Mouse (Mus musculus) embryo, embryonic 10 days (tissue): ENCODE measurements around the gene Piwil1.

ENCODE experiments used
- DNase-seq: peaks from one replicate; pipeline ENCODE4 v3.0.0-alpha.2; 2015; ENCODE audit warnings: low spot score

Piwil1 gene

DNA sequence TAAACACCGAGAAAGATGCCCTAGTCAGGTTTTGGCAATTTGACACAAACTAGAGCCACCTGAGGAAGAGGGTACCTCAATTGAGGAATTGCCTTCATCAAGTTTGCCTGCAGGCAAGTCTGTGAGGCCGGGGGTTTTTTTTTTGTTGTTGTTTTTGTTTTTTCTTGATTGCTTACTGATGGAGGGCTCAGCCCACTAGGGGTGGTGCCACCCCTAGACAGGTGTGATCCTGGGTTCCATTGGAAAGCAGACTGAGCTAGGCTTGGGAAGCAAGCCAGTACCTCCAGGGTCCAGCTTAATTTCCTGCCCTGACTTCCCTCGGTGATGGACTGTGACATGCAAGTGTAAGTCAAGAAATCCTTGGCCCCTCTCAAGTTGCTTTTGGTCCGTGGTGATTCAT, at the start of gene Piwil1:
TSS of gene Piwil1 (plus strand) at position 301 of the 400 bp plus-strand sequence.
- DNase-seq = no peak

DNA sequence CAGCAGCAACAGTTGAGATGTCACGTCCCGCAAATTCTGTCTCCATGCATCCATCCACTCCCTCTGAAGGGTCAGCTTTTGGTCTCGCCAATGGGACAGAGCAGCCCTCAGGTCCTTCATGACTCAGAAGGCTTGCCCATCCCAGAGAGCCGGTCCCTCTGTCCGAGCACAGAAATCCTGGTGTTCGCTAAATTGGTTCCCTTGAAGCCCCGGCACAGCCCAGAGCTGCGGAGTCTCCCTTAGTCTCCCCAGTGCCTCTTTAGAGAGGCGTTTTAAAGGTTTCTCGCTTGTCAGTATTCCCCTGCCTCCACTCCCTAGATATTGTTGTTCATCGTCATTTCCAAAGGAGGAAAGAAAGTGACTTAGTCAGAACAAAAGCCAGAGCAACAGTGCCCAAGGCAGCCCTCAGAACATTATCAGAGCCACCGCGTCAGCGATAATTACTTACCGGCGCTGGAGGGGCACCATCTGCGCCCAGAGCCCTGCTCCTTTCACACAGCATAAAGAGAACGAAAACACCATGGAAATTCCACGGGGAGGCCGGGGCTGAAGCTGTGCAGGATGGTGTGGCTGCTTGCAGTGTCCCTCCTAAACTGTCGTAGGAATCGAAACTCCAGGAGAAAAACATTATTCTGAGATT, 45.7 kb upstream of the Piwil1 start:
- no peak for DNase-seq

DNA sequence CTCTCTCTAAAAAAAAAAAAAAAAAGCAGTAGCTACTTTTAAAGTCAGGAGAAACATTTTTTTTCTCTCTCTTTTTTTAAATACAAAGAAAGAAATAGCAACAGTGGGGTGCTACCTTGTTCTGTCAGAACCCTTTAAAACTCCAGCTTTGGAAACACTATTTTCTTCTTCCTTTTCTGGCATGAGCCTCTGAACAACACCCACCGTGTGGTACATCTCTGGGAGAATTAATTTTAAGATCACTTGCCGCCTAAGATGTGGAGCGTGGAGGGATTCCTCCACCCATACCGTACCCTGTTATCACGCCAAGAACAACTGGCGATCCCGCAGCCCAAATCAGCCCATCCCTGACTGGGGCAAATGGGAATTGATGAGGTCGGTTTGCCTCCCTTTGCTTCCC, 42.2 kb upstream of the Piwil1 start:
- no peak for DNase-seq

DNA sequence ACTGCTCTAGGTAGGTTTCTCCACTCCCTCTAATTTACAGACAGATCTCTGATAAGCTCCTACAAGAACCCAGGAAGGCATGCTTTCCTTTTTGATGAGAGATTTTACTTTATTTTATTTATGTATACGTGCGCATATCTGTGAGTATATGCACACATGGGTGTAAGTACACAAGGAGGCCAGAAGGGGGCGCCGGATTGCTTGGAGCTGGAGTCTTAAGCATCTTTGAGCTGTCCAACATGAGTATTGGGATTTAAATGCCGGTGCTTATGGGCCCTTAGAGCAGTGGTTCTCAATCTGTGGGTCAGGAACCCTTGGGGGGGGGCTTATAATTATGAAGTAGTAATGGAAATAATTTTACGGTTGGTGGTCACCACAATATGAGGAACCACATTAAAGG, 39.4 kb upstream of the Piwil1 start:
- no peak for DNase-seq

DNA sequence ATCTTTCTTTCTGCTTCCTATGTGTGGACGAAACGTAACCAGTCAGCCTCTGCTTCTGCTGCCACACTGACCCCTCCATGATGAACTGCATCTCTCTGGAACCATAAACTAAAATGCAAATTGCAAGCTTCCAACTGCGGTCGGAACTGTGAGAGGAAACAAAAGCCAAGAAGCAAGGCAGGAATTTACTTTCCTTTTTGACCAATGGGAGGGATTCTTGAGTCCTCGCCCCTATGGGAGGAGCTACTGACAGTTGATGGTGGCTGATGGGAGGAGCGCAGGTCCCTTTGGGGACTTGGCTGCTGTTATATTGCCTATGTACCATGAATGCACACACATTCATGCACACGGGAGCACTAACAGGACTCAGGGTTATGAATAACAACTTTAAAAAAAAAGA, 38.3 kb upstream of the Piwil1 start:
- no peak for DNase-seq

GRCm38 (mm10) chr5:128665045-128665444, 37.3 kb upstream of the Piwil1 start:
- peak; percentile 34 for DNase-seq

DNA sequence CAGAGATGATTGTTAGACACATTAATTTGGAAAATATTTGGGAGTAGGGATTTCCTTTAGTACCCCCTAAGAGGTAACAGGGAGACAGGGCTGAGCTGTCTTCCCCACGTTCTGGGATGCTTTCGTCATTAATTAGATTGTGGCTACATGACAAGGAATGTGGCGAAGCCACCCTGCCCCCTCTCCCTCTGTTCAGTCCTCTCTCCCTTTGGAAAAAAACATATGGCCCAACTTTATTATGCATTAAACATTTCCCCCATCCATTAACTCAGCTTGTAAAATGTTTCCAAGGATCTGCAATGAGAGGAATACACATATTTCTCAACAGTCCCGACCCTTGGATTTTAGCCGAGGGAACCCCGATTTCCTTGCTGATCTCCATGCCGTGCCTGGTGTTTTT, 35.0 kb upstream of the Piwil1 start:
- no peak for DNase-seq

GRCm38 (mm10) chr5:128674124-128674523, 28.2 kb upstream of the Piwil1 start:
- no peak for DNase-seq

DNA sequence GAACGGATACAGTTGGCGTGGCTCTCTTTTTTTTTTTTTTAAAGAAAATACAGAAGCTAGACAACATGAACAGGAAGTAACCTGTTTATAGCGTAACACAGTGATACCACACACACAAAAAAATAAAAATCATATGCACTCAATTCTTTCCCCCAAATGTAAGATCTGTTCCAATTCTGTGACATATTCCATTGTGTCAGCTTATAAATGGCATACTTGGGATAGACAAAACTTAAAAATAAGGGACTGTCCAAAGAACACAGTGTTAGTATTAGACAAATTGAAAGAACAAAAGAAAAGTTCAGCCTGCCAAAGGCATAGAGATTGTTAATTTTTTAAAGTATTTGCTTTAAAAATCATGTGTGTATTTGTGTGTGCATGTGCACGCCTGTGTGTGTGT, 25.0 kb upstream of the Piwil1 start:
- DNase-seq = no peak

- DNase-seq = no peak
These were observed 24.5 kb upstream of the Piwil1 start for GRCm38 (mm10) chr5:128677861-128678260.

- peak; percentile 51 for DNase-seq
These were observed 20.9 kb upstream of the Piwil1 start for GRCm38 (mm10) chr5:128681456-128681855.

DNA sequence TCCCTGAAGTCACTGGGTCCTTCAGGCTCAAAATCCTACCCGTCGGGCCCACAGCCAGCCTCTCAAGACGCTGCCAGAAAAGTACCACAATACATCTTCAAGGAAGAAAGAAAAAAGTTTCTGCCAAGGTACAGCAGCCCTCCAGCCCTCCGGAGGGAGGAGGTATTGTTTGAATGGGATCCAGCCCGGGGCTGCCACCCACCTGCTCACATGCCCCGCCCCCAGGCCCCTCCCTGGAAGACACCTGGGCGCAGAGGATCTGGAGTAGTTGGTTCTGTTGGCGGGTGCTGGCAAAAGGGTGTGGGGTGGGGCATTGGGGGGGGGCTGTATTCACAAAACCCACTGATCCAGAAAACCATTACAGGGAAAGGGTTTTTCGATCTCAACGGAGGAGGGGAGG, 18.1 kb upstream of the Piwil1 start:
- DNase-seq = no peak

GRCm38 (mm10) chr5:128684621-128685020, 17.7 kb upstream of the Piwil1 start:
- DNase-seq = peak; percentile 71

DNA sequence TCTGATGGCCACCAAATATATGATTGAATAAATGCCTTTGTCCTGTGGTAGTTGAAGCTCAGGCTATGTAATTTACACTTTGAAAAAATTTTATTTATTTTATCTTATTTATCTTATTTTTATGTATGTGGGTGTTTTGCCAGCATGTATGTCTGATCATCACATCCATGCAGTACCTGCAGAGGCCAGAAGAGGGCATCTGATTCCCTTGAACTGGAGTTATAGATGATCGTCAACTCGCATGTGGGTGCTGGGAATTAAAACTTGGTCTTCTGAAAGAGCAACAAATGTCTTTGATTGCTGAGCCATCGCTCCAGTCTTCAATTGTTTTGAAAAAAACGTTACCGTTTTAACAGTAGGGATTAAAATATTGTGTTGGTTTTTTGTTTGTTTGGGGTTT, 15.2 kb upstream of the Piwil1 start:
- DNase-seq = no peak

DNA sequence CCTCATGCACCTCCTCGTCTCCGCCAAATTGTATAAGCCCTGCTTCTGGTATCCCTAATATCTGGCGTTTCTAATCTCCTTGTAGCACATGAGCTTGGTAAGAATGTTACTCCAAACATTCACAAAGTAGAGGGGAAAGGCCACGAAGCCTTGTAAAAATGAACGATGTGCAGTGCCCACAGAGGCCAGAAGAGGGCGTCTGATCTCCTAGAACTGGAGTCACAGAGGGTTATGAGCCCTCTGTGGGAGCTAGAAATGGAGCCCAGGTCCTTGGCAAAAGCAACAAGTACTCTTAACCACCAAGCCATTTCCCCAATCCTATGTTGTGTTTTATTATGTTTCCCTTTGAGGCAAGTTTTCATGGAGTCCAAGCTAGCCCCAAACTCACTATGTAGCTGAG, 8.2 kb upstream of the Piwil1 start:
- no peak for DNase-seq

DNA sequence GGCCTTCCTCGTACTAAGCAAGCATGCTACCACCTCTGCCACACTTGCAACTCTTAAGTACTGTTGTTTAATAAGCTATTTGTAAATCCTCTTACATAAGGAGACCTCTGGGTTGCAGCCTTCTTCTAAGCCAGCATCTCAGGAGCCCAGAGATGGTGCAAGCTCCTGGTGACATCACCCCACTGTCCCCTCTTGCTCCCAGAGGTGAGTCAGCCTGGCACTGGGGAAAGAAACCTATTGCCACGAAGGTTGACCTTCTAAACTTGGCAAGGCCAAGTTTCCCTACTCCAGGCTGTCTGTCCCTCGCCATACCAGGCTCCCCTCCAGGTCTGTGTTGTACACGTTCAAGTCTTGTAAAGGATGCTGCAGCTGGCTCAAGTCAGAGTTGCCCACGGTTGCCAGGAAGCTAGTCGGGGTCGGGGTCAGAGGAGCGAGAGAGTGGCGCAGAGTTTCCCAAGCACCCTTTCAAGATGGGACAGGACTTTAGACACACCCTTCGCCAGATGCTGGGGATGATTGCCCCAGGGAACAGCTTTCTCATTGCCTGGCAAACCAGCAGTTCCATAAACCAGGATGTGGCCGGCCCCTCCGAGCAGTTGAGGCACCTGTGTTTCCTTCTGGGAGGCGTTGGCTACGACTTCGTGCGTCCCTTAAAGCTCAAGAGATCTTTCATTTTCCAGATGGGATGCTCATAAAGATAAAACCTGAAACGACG, 7.6 kb upstream of the Piwil1 start:
- no peak for DNase-seq

GRCm38 (mm10) chr5:128696824-128697223, 5.5 kb upstream of the Piwil1 start:
- DNase-seq = no peak

GRCm38 (mm10) chr5:128700716-128701115, 1.6 kb upstream of the Piwil1 start:
- no peak for DNase-seq

DNA sequence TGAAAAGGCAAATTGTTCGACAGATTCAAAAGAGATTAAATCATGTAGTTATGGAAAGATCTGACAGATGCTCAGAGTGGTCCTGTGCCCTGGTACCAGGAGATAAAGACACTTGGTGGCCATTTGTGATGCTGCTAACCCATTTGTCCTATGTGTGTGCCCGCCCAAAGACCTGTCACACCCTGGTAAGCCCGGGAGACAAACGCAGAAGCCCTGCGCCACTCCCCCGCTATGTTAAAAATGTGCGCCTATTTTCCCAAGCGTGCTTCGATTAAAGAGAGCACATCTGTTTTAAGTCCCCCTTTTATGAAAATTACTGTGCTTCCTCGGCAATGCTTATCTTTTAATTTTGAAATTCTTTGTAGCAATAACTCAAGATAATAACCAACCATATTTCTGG, 1.4 kb downstream of the Piwil1 start:
- DNase-seq = peak; percentile 37

GRCm38 (mm10) chr5:128704134-128704904, 2.0 kb downstream of the Piwil1 start:
- peak; percentile 70 for DNase-seq

DNA sequence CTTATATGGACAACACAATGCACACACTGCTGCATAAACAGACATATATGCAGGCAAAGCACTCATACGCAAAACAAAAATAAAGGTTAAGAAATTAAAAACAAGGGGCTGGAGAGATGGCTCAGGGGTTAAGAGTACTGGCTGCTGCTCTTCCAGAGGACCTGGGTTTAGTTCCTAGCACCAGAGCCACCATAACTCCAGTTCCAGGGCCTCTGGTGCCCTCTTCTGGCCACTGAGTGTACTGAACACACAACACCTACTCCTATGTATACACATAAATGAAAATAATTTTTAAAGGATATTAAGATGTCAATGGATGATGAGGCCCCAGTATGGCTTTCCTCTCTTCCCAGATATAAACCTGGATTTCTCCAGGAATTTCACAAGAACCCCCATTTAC, 4.1 kb downstream of the Piwil1 start:
- DNase-seq = no peak

GRCm38 (mm10) chr5:128707271-128707670, 4.9 kb downstream of the Piwil1 start:
- DNase-seq = no peak

DNA sequence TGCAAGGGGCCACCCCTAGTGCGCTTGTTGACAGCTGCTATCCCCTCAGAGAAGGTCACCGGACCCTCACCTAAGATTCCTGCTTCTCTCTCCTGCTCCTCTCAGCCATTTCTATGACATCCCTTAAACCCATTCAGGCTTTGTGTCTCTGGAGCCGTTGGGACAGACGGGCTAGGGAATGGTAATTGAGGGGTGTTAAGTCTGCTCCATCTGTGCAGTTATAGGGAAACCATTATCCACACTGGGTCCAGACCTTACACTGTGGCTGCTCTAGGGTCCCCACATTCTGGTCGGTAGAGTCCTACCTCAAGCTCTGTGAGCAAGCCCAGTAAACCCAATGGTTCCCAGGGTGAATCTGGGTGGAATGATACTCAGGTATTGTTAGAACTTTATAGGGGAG, 6.6 kb downstream of the Piwil1 start:
- DNase-seq = no peak
